Mouse (Mus musculus): Measurements from ENCODE around the gene Gm42420. TPM values are rescaled to one million over a fixed set of nuclear protein-coding genes. Genes with fewer than 3 reads are reported as not detected.

Gene Gm42420
- polyA plus RNA-seq, 1 experiment from 2014 or later: 0.90 TPM

GRCm38 (mm10) chr6:39562166-39563015 is 23.2 kb upstream of the Gm42420 start:
- Histone ChIP-seq H3K4me2 (replicated peaks; ENCODE audit: low read depth, low read length) (no peak overlapping the region), H3K4me3 (ENCODE audit: low read depth, low read length) (no peak overlapping the region), H3K4me1 (replicated peaks; ENCODE audit: control insufficient read depth, insufficient read depth, low read length) (0 out of 2 replicates have a peak, but pooled peaks cover 4% of the 10 kb centered on the region), H3K27ac (ENCODE audit: low read depth, low read length) (no peak overlapping the region), H3K36me3 (ENCODE audit: control insufficient read depth, insufficient read depth, low read length) (no peaks in the 10 kb centered on the region), H3K9ac (ENCODE audit: low read depth, low read length) (no peak overlapping the region), H3K27me3 (ENCODE audit: control insufficient read depth, insufficient read depth, low read length) (no peaks in the 10 kb centered on the region), H3K9me3 (ENCODE audit: control insufficient read depth, low read length) (no peaks in the 10 kb centered on the region)
- peak; percentile 91 for DNase-seq (ENCODE audit: low spot score)
- WGBS: 21% methylated on average over 23 of the region's 23 CpGs
- ATAC-seq (ENCODE audit: low FRiP score): no peak

GRCm38 (mm10) chr6:39567528-39567927 is 18.0 kb upstream of the Gm42420 start:
- no peak overlapping the region for H3K27ac ChIP-seq (ENCODE audit: low read depth, low read length)
- H3K9ac ChIP-seq (ENCODE audit: low read depth, low read length): no peak overlapping the region
- DNase-seq (ENCODE audit: low spot score) (peak; percentile 65), ATAC-seq (ENCODE audit: low FRiP score) (no peak)
- H3K9me3 ChIP-seq (ENCODE audit: control insufficient read depth, low read length): no peaks in the 10 kb centered on the region
- H3K4me2 ChIP-seq (replicated peaks; ENCODE audit: low read depth, low read length): no peak overlapping the region
- no peaks in the 10 kb centered on the region for H3K36me3 ChIP-seq (ENCODE audit: control insufficient read depth, insufficient read depth, low read length)
- no peaks in the 10 kb centered on the region for H3K27me3 ChIP-seq (ENCODE audit: control insufficient read depth, insufficient read depth, low read length)
- no peaks in the 10 kb centered on the region for H3K4me1 ChIP-seq (replicated peaks; ENCODE audit: control insufficient read depth, insufficient read depth, low read length)
- WGBS: 19% methylated on average over 5 of the region's 5 CpGs
- no peak overlapping the region for H3K4me3 ChIP-seq (ENCODE audit: low read depth, low read length)

DNA sequence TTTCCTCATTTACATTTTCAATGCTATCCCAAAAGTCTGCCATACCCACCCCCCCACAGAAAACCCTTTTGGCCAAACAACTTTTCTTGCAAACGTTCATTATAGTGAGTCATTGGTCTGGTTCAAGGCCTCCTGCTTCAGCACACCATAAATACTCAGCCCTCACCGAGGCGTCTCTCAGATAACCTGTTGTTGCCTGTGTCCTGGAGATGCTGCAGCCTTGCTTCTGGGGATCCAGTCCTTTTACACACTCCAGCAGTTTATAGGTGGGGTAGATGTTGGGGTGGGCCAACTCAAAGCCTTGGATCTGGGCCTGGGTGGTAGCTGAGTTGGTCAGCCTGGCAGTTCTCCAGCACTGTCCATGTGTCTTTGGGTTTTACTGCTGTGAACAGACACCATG is 15.1 kb upstream of the Gm42420 start:
- Histone ChIP-seq H3K4me1 (replicated peaks; ENCODE audit: control insufficient read depth, insufficient read depth, low read length) (peaks cover 2% of the 10 kb centered on the region; the same call in 1 of the 2 replicates), H3K4me3 (ENCODE audit: low read depth, low read length) (no peak overlapping the region), H3K9ac (ENCODE audit: low read depth, low read length) (no peak overlapping the region), H3K4me2 (replicated peaks; ENCODE audit: low read depth, low read length) (no peak overlapping the region), H3K27ac (ENCODE audit: low read depth, low read length) (no peak overlapping the region), H3K27me3 (ENCODE audit: control insufficient read depth, insufficient read depth, low read length) (no peaks in the 10 kb centered on the region), H3K36me3 (ENCODE audit: control insufficient read depth, insufficient read depth, low read length) (no peaks in the 10 kb centered on the region), H3K9me3 (ENCODE audit: control insufficient read depth, low read length) (no peaks in the 10 kb centered on the region)
- 89% methylated on average over 3 of the region's 3 CpGs for WGBS
- DNase-seq (ENCODE audit: low spot score) (no peak), ATAC-seq (ENCODE audit: low FRiP score) (no peak)

GRCm38 (mm10) chr6:39573791-39574554 is 11.6 kb upstream of the Gm42420 start, which contains the start of gene Adck2:
Adck2 (plus strand) TSS chr6:39573873.
- under 1% methylated on average over 49 of the region's 49 CpGs for WGBS
- Histone ChIP-seq H3K9me3 (ENCODE audit: control insufficient read depth, low read length) (no peaks in the 10 kb centered on the region), H3K27me3 (ENCODE audit: control insufficient read depth, insufficient read depth, low read length) (no peaks in the 10 kb centered on the region), H3K36me3 (ENCODE audit: control insufficient read depth, insufficient read depth, low read length) (no peaks in the 10 kb centered on the region), H3K9ac (ENCODE audit: low read depth, low read length) (peak within 1 kb of the TSS; percentile 66), H3K27ac (ENCODE audit: low read depth, low read length) (peak within 1 kb of the TSS; percentile 92), H3K4me2 (replicated peaks; ENCODE audit: low read depth, low read length) (peak within 1 kb of the TSS; percentile 75), H3K4me1 (replicated peaks; ENCODE audit: control insufficient read depth, insufficient read depth, low read length) (peaks cover 2% of the 10 kb centered on the region; the same call in 1 of the 2 replicates), H3K4me3 (ENCODE audit: low read depth, low read length) (peak within 1 kb of the TSS; percentile 58)
- DNase-seq (ENCODE audit: low spot score): peak; percentile 85
- ATAC-seq (ENCODE audit: low FRiP score): peak; percentile 97

GRCm38 (mm10) chr6:39574555-39574869 is 11.0 kb upstream of the Gm42420 start:
- H3K27me3 ChIP-seq (ENCODE audit: control insufficient read depth, insufficient read depth, low read length): no peaks in the 10 kb centered on the region
- no peaks in the 10 kb centered on the region for H3K36me3 ChIP-seq (ENCODE audit: control insufficient read depth, insufficient read depth, low read length)
- peak overlapping the region; percentile 75 for H3K4me2 ChIP-seq (replicated peaks; ENCODE audit: low read depth, low read length)
- DNase-seq (ENCODE audit: low spot score) (no peak), ATAC-seq (ENCODE audit: low FRiP score) (peak; percentile 34)
- no peaks in the 10 kb centered on the region for H3K9me3 ChIP-seq (ENCODE audit: control insufficient read depth, low read length)
- H3K9ac ChIP-seq (ENCODE audit: low read depth, low read length): peak overlapping the region; percentile 66
- peak overlapping the region; percentile 92 for H3K27ac ChIP-seq (ENCODE audit: low read depth, low read length)
- H3K4me1 ChIP-seq (replicated peaks; ENCODE audit: control insufficient read depth, insufficient read depth, low read length): peaks cover 2% of the 10 kb centered on the region; the same call in 1 of the 2 replicates
- WGBS: 25% methylated on average over 10 of the region's 10 CpGs
- H3K4me3 ChIP-seq (ENCODE audit: low read depth, low read length): peak overlapping the region; percentile 58

GRCm38 (mm10) chr6:39574951-39575350 is 10.6 kb upstream of the Gm42420 start:
- no peaks in the 10 kb centered on the region for H3K9me3 ChIP-seq (ENCODE audit: control insufficient read depth, low read length)
- H3K4me2 ChIP-seq (replicated peaks; ENCODE audit: low read depth, low read length): peak overlapping the region; percentile 75
- H3K27ac ChIP-seq (ENCODE audit: low read depth, low read length): no peak overlapping the region
- DNase-seq (ENCODE audit: low spot score) (no peak), ATAC-seq (ENCODE audit: low FRiP score) (no peak)
- H3K9ac ChIP-seq (ENCODE audit: low read depth, low read length): peak overlapping the region; percentile 66
- H3K4me3 ChIP-seq (ENCODE audit: low read depth, low read length): peak overlapping the region; percentile 58; the same call in 1 of the 2 replicates
- no peaks in the 10 kb centered on the region for H3K36me3 ChIP-seq (ENCODE audit: control insufficient read depth, insufficient read depth, low read length)
- H3K27me3 ChIP-seq (ENCODE audit: control insufficient read depth, insufficient read depth, low read length): no peaks in the 10 kb centered on the region
- 70% methylated on average over 7 of the region's 7 CpGs for WGBS
- H3K4me1 ChIP-seq (replicated peaks; ENCODE audit: control insufficient read depth, insufficient read depth, low read length): peaks cover 2% of the 10 kb centered on the region; the same call in 1 of the 2 replicates

DNA sequence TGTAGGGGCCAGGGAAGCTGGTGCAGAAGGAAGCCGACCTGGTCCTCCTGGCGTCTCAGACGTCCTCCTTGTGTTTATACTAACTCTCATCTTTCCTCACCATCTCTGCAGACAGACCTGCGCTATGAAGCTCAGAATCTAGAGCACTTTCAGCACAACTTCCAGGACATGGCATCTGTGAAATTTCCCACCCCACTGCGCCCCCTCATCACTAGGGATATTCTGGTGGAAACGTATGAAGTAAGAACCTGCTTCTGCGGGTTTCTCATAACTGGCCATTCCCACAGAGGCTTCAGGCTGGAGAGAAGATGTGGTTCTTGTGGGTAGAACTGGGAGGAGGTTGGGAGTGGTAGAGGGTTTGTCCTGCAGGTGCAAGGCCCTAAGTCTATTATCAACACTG is 6.0 kb upstream of the Gm42420 start:
- WGBS: 88% methylated on average over 7 of the region's 7 CpGs
- no peak overlapping the region for H3K4me2 ChIP-seq (replicated peaks; ENCODE audit: low read depth, low read length)
- H3K27me3 ChIP-seq (ENCODE audit: control insufficient read depth, insufficient read depth, low read length): no peaks in the 10 kb centered on the region
- H3K9ac ChIP-seq (ENCODE audit: low read depth, low read length): no peak overlapping the region
- no peak overlapping the region for H3K4me3 ChIP-seq (ENCODE audit: low read depth, low read length)
- 0 out of 2 replicates have a peak, but pooled peaks cover 2% of the 10 kb centered on the region for H3K36me3 ChIP-seq (ENCODE audit: control insufficient read depth, insufficient read depth, low read length)
- no peak for DNase-seq (ENCODE audit: low spot score)
- peaks cover 2% of the 10 kb centered on the region; the same call in 1 of the 2 replicates for H3K4me1 ChIP-seq (replicated peaks; ENCODE audit: control insufficient read depth, insufficient read depth, low read length)
- no peaks in the 10 kb centered on the region for H3K9me3 ChIP-seq (ENCODE audit: control insufficient read depth, low read length)
- H3K27ac ChIP-seq (ENCODE audit: low read depth, low read length): no peak overlapping the region
- ATAC-seq (ENCODE audit: low FRiP score): no peak

- 0 out of 2 replicates have a peak, but pooled peaks cover 2% of the 10 kb centered on the region for H3K36me3 ChIP-seq (ENCODE audit: control insufficient read depth, insufficient read depth, low read length)
Measured at GRCm38 (mm10) chr6:39580558-39580957, 5.0 kb upstream of the Gm42420 start.

More at GRCm38 (mm10) chr6:39580558-39580957, 5.0 kb upstream of the Gm42420 start:
- H3K27me3 ChIP-seq (ENCODE audit: control insufficient read depth, insufficient read depth, low read length): no peaks in the 10 kb centered on the region
- 65% methylated on average over 2 of the region's 2 CpGs for WGBS
- H3K4me3 ChIP-seq (ENCODE audit: low read depth, low read length): no peak overlapping the region
- H3K4me2 ChIP-seq (replicated peaks; ENCODE audit: low read depth, low read length): no peak overlapping the region
- no peaks in the 10 kb centered on the region for H3K9me3 ChIP-seq (ENCODE audit: control insufficient read depth, low read length)
- DNase-seq (ENCODE audit: low spot score) (no peak), ATAC-seq (ENCODE audit: low FRiP score) (no peak)
- H3K27ac ChIP-seq (ENCODE audit: low read depth, low read length): no peak overlapping the region
- H3K4me1 ChIP-seq (replicated peaks; ENCODE audit: control insufficient read depth, insufficient read depth, low read length): no peaks in the 10 kb centered on the region
- no peak overlapping the region for H3K9ac ChIP-seq (ENCODE audit: low read depth, low read length)

Data from hindbrain, embryonic 11.5 days (tissue).